Mouse (Mus musculus) MEL (cell line): ENCODE measurements around the gene Rdh8. TPM values are rescaled to one million over a fixed set of nuclear protein-coding genes. Genes with fewer than 3 reads are reported as not detected.
A peak's percentile ranks its signal among the peaks of the same experiment; 100 is the strongest.

Experiments used
- DNase-seq: peaks from one replicate; pipeline ENCODE4 v3.0.0; 2011; ENCODE audit warnings: low read depth, low spot score
- H3K27ac ChIP-seq: 2 replicates; pipeline ENCODE4 v1.5.1; 2012; ENCODE audit warnings: low read depth, mild to moderate bottlenecking, control low read depth, low read length, moderate library complexity; ENCODE audit not compliant: control insufficient read depth
- H3K27me3 ChIP-seq, 2 experiments: fragments of 150-350 bp in 1 of 2; sonication (generic) in 1 of 2; 2 replicates each; pipeline ENCODE4 v1.6.1; 2012; ENCODE audit warnings: low read length in 2 of 2, mild to moderate bottlenecking in 2 of 2, improper control_type of control experiment in 1 of 2, moderate library complexity in 1 of 2; ENCODE audit not compliant: insufficient read depth in 2 of 2, control insufficient read depth in 1 of 2
- H3K36me3 ChIP-seq, 2 experiments: 2 replicates each; pipeline ENCODE4 v1.6.1; 2012 to 2014; ENCODE audit warnings: low read length in 2 of 2, improper control_type of control experiment in 1 of 2, inconsistent platforms in 1 of 2, mild to moderate bottlenecking in 1 of 2; ENCODE audit not compliant: insufficient read depth in 2 of 2, control insufficient read depth in 1 of 2
- H3K4me1 ChIP-seq, 2 experiments: fragments of 150-350 bp in 1 of 2; sonication (generic) in 1 of 2; 2 replicates each; pipeline ENCODE4 v1.6.1; 2012; ENCODE audit warnings: low read length in 2 of 2, improper control_type of control experiment in 1 of 2, mild to moderate bottlenecking in 1 of 2; ENCODE audit not compliant: insufficient read depth in 2 of 2, control insufficient read depth in 1 of 2
- H3K4me3 ChIP-seq, 2 experiments: fragments of 150-350 bp in 1 of 2; sonication (generic) in 1 of 2; 2 replicates each; pipeline ENCODE4 v1.5.1; 2012; ENCODE audit warnings: low read depth in 2 of 2, low read length in 2 of 2, mild to moderate bottlenecking in 2 of 2, moderate library complexity in 2 of 2, control low read depth in 1 of 2, improper control_type of control experiment in 1 of 2; ENCODE audit not compliant: control insufficient read depth in 1 of 2, insufficient read depth in 1 of 2
- H3K79me2 ChIP-seq: 2 replicates; pipeline ENCODE4 v1.6.1; 2012; ENCODE audit warnings: mild to moderate bottlenecking, low read length, moderate library complexity; ENCODE audit not compliant: control insufficient read depth, poor library complexity, insufficient read depth
- H3K9ac ChIP-seq: 2 replicates; pipeline ENCODE4 v1.6.1; 2012; ENCODE audit warnings: low read depth, mild to moderate bottlenecking, control low read depth, low read length, moderate library complexity; ENCODE audit not compliant: control insufficient read depth, poor library complexity, severe bottlenecking
- H3K9me3 ChIP-seq: fragments of 150-350 bp; sonication (generic); replicated peaks from 2 replicates; pipeline ENCODE4 v1.6.1; 2012; ENCODE audit warnings: mild to moderate bottlenecking, low read length, improper control_type of control experiment, moderate library complexity; ENCODE audit not compliant: insufficient read depth
- CTCF ChIP-seq, 3 experiments: IDR thresholded peaks in 2 of 3; conservative IDR thresholded peaks in 1 of 3; 2 replicates each; pipeline ENCODE4 v1.5.1; 2011 to 2012; ENCODE audit warnings: low read length in 3 of 3, low read depth in 2 of 3, mild to moderate bottlenecking in 2 of 3, improper control_type of control experiment in 1 of 3, inconsistent platforms in 1 of 3, mixed read lengths in 1 of 3, moderate library complexity in 1 of 3; ENCODE audit not compliant: control insufficient read depth in 1 of 3, insufficient read depth in 1 of 3, poor library complexity in 1 of 3, severe bottlenecking in 1 of 3
- E2F4 ChIP-seq: IDR thresholded peaks from 2 replicates; pipeline ENCODE4 v1.6.1; 2011; ENCODE audit warnings: low read depth, low read length, improper control_type of control experiment, borderline replicate concordance
- ETS1 ChIP-seq: IDR thresholded peaks from 2 replicates; pipeline ENCODE4 v1.6.1; 2012; ENCODE audit warnings: low read depth, mild to moderate bottlenecking, inconsistent platforms, low read length, improper control_type of control experiment, moderate library complexity
- GABPA ChIP-seq: IDR thresholded peaks from 2 replicates; pipeline ENCODE4 v1.6.1; 2012; ENCODE audit warnings: low read depth, mild to moderate bottlenecking, inconsistent platforms, low read length, improper control_type of control experiment, moderate library complexity
- GATA1 ChIP-seq: IDR thresholded peaks from 2 replicates; pipeline ENCODE4 v1.6.1; 2011; ENCODE audit warnings: low read depth, low read length, improper control_type of control experiment
- HCFC1 ChIP-seq: IDR thresholded peaks from 2 replicates; pipeline ENCODE4 v1.6.1; 2012; ENCODE audit warnings: low read depth, mild to moderate bottlenecking, inconsistent platforms, low read length, improper control_type of control experiment, moderate library complexity
- JUND ChIP-seq: IDR thresholded peaks from 2 replicates; pipeline ENCODE4 v1.6.1; 2011; ENCODE audit warnings: low read depth, mild to moderate bottlenecking, improper control_type of control experiment, low read length
- MAX ChIP-seq: IDR thresholded peaks from 2 replicates; pipeline ENCODE4 v1.6.1; 2011; ENCODE audit warnings: low read length, improper control_type of control experiment
- MEF2A ChIP-seq: IDR thresholded peaks from 2 replicates; pipeline ENCODE4 v1.6.1; 2014; ENCODE audit warnings: low read depth, mild to moderate bottlenecking, inconsistent platforms, low read length, improper control_type of control experiment; ENCODE audit not compliant: poor library complexity, insufficient replicate concordance, severe bottlenecking; ENCODE audit errors: extremely low read depth
- MYB ChIP-seq: IDR thresholded peaks from 2 replicates; pipeline ENCODE4 v1.6.1; 2011; ENCODE audit warnings: mild to moderate bottlenecking, low read depth, low read length, improper control_type of control experiment
- NELFE ChIP-seq: IDR thresholded peaks from 2 replicates; pipeline ENCODE4 v1.6.1; 2011; ENCODE audit warnings: low read depth, low read length, improper control_type of control experiment
- POLR2A ChIP-seq, 2 experiments: IDR thresholded peaks; 2 replicates each; pipeline ENCODE4 v1.6.1; 2011 to 2012; ENCODE audit warnings: low read length in 2 of 2, mild to moderate bottlenecking in 2 of 2, control low read depth in 1 of 2, improper control_type of control experiment in 1 of 2, low read depth in 1 of 2, moderate library complexity in 1 of 2; ENCODE audit not compliant: control insufficient read depth in 1 of 2, insufficient read depth in 1 of 2, poor library complexity in 1 of 2
- POLR2AphosphoS5 ChIP-seq: IDR thresholded peaks from 2 replicates; pipeline ENCODE4 v1.6.1; 2012; ENCODE audit warnings: low read depth, borderline replicate concordance, mild to moderate bottlenecking, inconsistent platforms, low read length, moderate library complexity, mixed read lengths
- RAD21 ChIP-seq: IDR thresholded peaks from 2 replicates; pipeline ENCODE4 v1.6.1; 2011; ENCODE audit warnings: mild to moderate bottlenecking, low read depth, low read length, improper control_type of control experiment
- RCOR1 ChIP-seq: IDR thresholded peaks from 2 replicates; pipeline ENCODE4 v1.6.1; 2012; ENCODE audit warnings: low read depth, mild to moderate bottlenecking, inconsistent platforms, low read length, improper control_type of control experiment
- SIN3A ChIP-seq: IDR thresholded peaks from 2 replicates; pipeline ENCODE4 v1.6.1; 2012; ENCODE audit warnings: low read length, improper control_type of control experiment, inconsistent platforms
- TBP ChIP-seq: IDR thresholded peaks from 2 replicates; pipeline ENCODE4 v1.8.0; 2011; ENCODE audit warnings: low read depth, low read length, improper control_type of control experiment
- UBTF ChIP-seq: IDR thresholded peaks from 2 replicates; pipeline ENCODE4 v1.6.1; 2012; ENCODE audit warnings: low read depth, mild to moderate bottlenecking, inconsistent platforms, low read length, improper control_type of control experiment, moderate library complexity, borderline replicate concordance; ENCODE audit not compliant: insufficient read depth
- USF1 ChIP-seq: IDR thresholded peaks from 2 replicates; pipeline ENCODE4 v1.6.1; 2014; ENCODE audit warnings: low read depth, mild to moderate bottlenecking, inconsistent platforms, low read length, improper control_type of control experiment, moderate library complexity
- USF2 ChIP-seq, 2 experiments: IDR thresholded peaks; 2 replicates each; pipeline ENCODE4 v1.6.1; 2011 to 2012; ENCODE audit warnings: improper control_type of control experiment in 2 of 2, low read length in 2 of 2, borderline replicate concordance in 1 of 2, inconsistent platforms in 1 of 2, low read depth in 1 of 2, mild to moderate bottlenecking in 1 of 2; ENCODE audit not compliant: insufficient read depth in 1 of 2
- ZC3H11A ChIP-seq: IDR thresholded peaks from 2 replicates; pipeline ENCODE4 v1.6.1; 2012; ENCODE audit warnings: low read depth, mild to moderate bottlenecking, inconsistent platforms, low read length, improper control_type of control experiment
- ZNF384 ChIP-seq: IDR thresholded peaks from 2 replicates; pipeline ENCODE4 v1.6.1; 2012; ENCODE audit warnings: low read depth, mild to moderate bottlenecking, inconsistent platforms, low read length, improper control_type of control experiment
- polyA plus RNA-seq, 2 experiments: library from polyadenylated mRNA; stranded (reverse) in 1 of 2; unstranded in 1 of 2; fragments of >175 nt in 1 of 2; fragments of >200 nt in 1 of 2; gene quantifications; 2 replicates each; pipeline versions ENCODE4 v1.2.1 to v1.2.4; 2012; ENCODE audit warnings: low replicate concordance in 2 of 2, low read depth in 1 of 2; ENCODE audit not compliant: insufficient read length in 2 of 2, insufficient read depth in 1 of 2, missing spikeins in 1 of 2
- total RNA-seq: library from RNA; depleted of rRNA; stranded (reverse); fragments of 300-350 nt; gene quantifications from 2 replicates; pipeline ENCODE4 v1.2.3, GENCODE M21; 2012

Rdh8 gene
- total and polyA plus RNA-seq, 3 experiments = not detected

GRCm38 (mm10) chr9:20868448-20869001 is 50.2 kb downstream of the Rdh8 start, which contains the start of gene A230050P20Rik:
TSS of gene A230050P20Rik (plus strand) at chr9:20868642.
- Histone ChIP-seq H3K9me3 (no peaks in the 10 kb centered on the region), H3K27ac (peak within 1 kb of the TSS; percentile 54), H3K79me2 (peaks cover 14% of the 10 kb centered on the region), H3K36me3 (peaks cover 23% of the 10 kb centered on the region in 2 experiments), H3K27me3 (peaks cover 0 to 2% of the 10 kb centered on the region in 2 experiments; a peak in 1 of 4 replicates), H3K4me3 (peak within 1 kb of the TSS; percentile 62 to 90), H3K9ac (peak within 1 kb of the TSS; percentile 78), H3K4me1 (peaks cover 14 to 33% of the 10 kb centered on the region in 2 experiments)
- TF ChIP-seq JUND (no peak), E2F4 (no peak), RCOR1 (no peak), TBP (peak; percentile 83), UBTF (peak; percentile 67; the same call in 1 of the 2 replicates), USF2 (IDR thresholded peaks at IDR 0.05; ENCODE audit: borderline replicate concordance in 1 of 2, insufficient read depth in 1 of 2, low read depth in 1 of 2, low read length in 2 of 2) (no peak), MYB (no peak), GATA1 (no peak), CTCF (IDR thresholded peaks at IDR 0.05 in 2 of 3, conservative IDR thresholded peaks at IDR 0.05 in 1 of 3; ENCODE audit: control insufficient read depth in 1 of 3, insufficient read depth in 1 of 3, low read depth in 2 of 3, low read length in 3 of 3, poor library complexity in 1 of 3, severe bottlenecking in 1 of 3) (no peak), SIN3A (no peak), RAD21 (no peak), USF1 (no peak), NELFE (no peak), POLR2A (IDR thresholded peaks at IDR 0.05; ENCODE audit: control insufficient read depth in 1 of 2, insufficient read depth in 1 of 2, low read depth in 1 of 2, low read length in 2 of 2, poor library complexity in 1 of 2) (peak in 1 of 2 experiments; percentile 82; a peak in 2 of 4 replicates)
- DNase-seq = peak; percentile 97

- Histone ChIP-seq H3K4me3 (peak overlapping the region; percentile 62 to 90), H3K79me2 (peaks cover 15% of the 10 kb centered on the region), H3K9ac (peak overlapping the region; percentile 78), H3K9me3 (no peaks in the 10 kb centered on the region), H3K27me3 (peaks cover 0 to 2% of the 10 kb centered on the region in 2 experiments; a peak in 1 of 4 replicates), H3K4me1 (peaks cover 14 to 33% of the 10 kb centered on the region in 2 experiments), H3K27ac (peak overlapping the region; percentile 54), H3K36me3 (peaks cover 23 to 25% of the 10 kb centered on the region in 2 experiments)
- TF ChIP-seq UBTF (no peak), MAX (no peak), ZC3H11A (no peak), TBP (peak; percentile 88), POLR2A (IDR thresholded peaks at IDR 0.05; ENCODE audit: control insufficient read depth in 1 of 2, insufficient read depth in 1 of 2, low read depth in 1 of 2, low read length in 2 of 2, poor library complexity in 1 of 2) (peak in 1 of 2 experiments; percentile 74; a peak in 2 of 4 replicates), GATA1 (0 out of 2 replicates have a peak, but pooled peaks have one; percentile 18), SIN3A (no peak), POLR2AphosphoS5 (peak; percentile 83; the same call in 1 of the 2 replicates), ZNF384 (no peak), MEF2A (no peak), HCFC1 (no peak), MYB (no peak), ETS1 (no peak), GABPA (no peak), USF2 (IDR thresholded peaks at IDR 0.05; ENCODE audit: borderline replicate concordance in 1 of 2, insufficient read depth in 1 of 2, low read depth in 1 of 2, low read length in 2 of 2) (no peak)
- peak; percentile 96 for DNase-seq
Measured at GRCm38 (mm10) chr9:20869246-20869645, 50.9 kb downstream of the Rdh8 start.
